Mouse (Mus musculus) heart, embryonic 11.5 days (tissue): ENCODE measurements around the gene Rhot2. TPM values are rescaled to one million over a fixed set of nuclear protein-coding genes. Genes with fewer than 3 reads are reported as not detected.

ENCODE experiments used
- ATAC-seq: fragments of 200-750 bp; cut with Nextera tagmentation; replicated peaks from 2 replicates; pipeline ENCODE4 v1.8.0; 2017; ENCODE audit warnings: moderate library complexity; ENCODE audit not compliant: insufficient number of reproducible peaks, low FRiP score, low TSS enrichment
- H3K27ac ChIP-seq: fragments of 300-500 bp; sonication (generic); 2 replicates; pipeline ENCODE4 v1.5.1; 2014; ENCODE audit warnings: mild to moderate bottlenecking, low read depth, low read length
- H3K27me3 ChIP-seq: fragments of 300-500 bp; sonication (generic); 2 replicates; pipeline ENCODE4 v1.6.1; 2014; ENCODE audit warnings: mild to moderate bottlenecking, low read length, mixed read lengths; ENCODE audit not compliant: control insufficient read depth, insufficient read depth
- H3K36me3 ChIP-seq: fragments of 300-500 bp; sonication (generic); 2 replicates; pipeline ENCODE4 v1.6.1; 2014; ENCODE audit warnings: mild to moderate bottlenecking, low read length, moderate library complexity, mixed read lengths; ENCODE audit not compliant: control insufficient read depth, insufficient read depth
- H3K4me1 ChIP-seq: fragments of 300-500 bp; sonication (generic); 2 replicates; pipeline ENCODE4 v1.6.1; 2014; ENCODE audit warnings: low read length; ENCODE audit not compliant: control insufficient read depth, insufficient read depth
- H3K4me2 ChIP-seq: fragments of 300-500 bp; sonication (generic); 2 replicates; pipeline ENCODE4 v1.6.1; 2014; ENCODE audit warnings: mild to moderate bottlenecking, moderate library complexity
- H3K4me3 ChIP-seq: fragments of 300-500 bp; sonication (generic); 2 replicates; pipeline ENCODE4 v1.5.1; 2014; ENCODE audit warnings: low read depth, low read length
- H3K9ac ChIP-seq: fragments of 300-500 bp; sonication (generic); 2 replicates; pipeline ENCODE4 v1.6.1; 2014; ENCODE audit warnings: mild to moderate bottlenecking, low read depth, low read length, moderate library complexity
- H3K9me3 ChIP-seq: fragments of 300-500 bp; sonication (generic); replicated peaks from 2 replicates; pipeline ENCODE4 v1.6.1; 2016; ENCODE audit warnings: low read length; ENCODE audit not compliant: control insufficient read depth
- WGBS: fragments of 180-500 bp; shearing (Covaris S2); extraction: QIAGEN DNeasy Blood & Tissue Kit; methylation state at CpG from one replicate; pipeline ENCODE4 v1.1.7; 2014; ENCODE audit not compliant: insufficient replicate concordance; 5-methylcytosine and 5-hydroxymethylcytosine counted together
- polyA plus RNA-seq: library from polyadenylated mRNA; unstranded; fragments of >200 nt; fragmentation: Nextera tagmentation; extraction: Ambion mirVana; gene quantifications from 2 replicates; pipeline ENCODE4 v1.2.1, GENCODE M21; 2014

Gene Rhot2
- 9.6 and 11.9 TPM in 2 replicates for polyA plus RNA-seq

DNA sequence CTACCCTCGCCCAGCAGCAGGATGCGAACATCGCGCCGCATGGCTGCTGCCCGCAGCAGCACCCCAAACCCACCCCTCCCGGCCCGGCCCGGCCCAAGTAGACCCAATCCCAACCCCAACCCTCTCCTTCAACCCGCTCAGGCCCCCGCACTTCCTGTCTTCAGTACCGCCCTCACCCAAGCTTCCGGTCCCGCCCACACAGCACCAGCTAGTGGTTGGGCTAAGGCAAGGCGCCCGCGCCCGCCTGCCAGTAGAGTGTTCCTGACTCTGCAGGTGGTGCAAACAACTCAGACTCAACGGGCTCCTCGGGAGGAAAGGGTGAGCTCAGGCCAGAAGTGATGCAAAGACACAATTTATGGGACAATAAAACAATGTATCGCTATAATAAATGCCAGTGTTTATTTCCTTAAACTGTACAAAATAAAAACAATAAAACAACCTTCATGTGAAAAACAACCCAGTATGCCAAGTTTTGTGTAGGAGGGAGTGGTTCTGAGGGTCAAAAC is at the start of gene Rhot2:
Gene Rhot2 (minus strand): TSS at position 456 of the 506 bp plus-strand sequence.
- H3K4me3 ChIP-seq: peak within 1 kb of the TSS; percentile 94
- peak within 1 kb of the TSS; percentile 78 for H3K27ac ChIP-seq
- peak within 1 kb of the TSS; percentile 93 for H3K9ac ChIP-seq
- H3K27me3 ChIP-seq: no peaks in the 10 kb centered on the region
- H3K36me3 ChIP-seq: peaks cover 28% of the 10 kb centered on the region
- H3K9me3 ChIP-seq: no peaks in the 10 kb centered on the region
- under 1% methylated on average over 21 of the region's 21 CpGs for WGBS
- H3K4me2 ChIP-seq: peak within 1 kb of the TSS; percentile 90
- peak; percentile 88 for ATAC-seq
- H3K4me1 ChIP-seq: peaks cover 14% of the 10 kb centered on the region

- 21% methylated on average over 2 of the region's 2 CpGs for WGBS
Observed at GRCm38 (mm10) chr17:25893975-25894617, 49.4 kb upstream of the Rhot2 start.

GRCm38 (mm10) chr17:25888837-25889236 is 44.2 kb upstream of the Rhot2 start:
- Histone ChIP-seq H3K27me3 (no peaks in the 10 kb centered on the region), H3K4me2 (no peak overlapping the region), H3K4me1 (no peaks in the 10 kb centered on the region), H3K4me3 (no peak overlapping the region), H3K9ac (no peak overlapping the region), H3K36me3 (peaks cover 3% of the 10 kb centered on the region; the same call in 1 of the 2 replicates), H3K27ac (no peak overlapping the region), H3K9me3 (no peaks in the 10 kb centered on the region)
- no peak for ATAC-seq
- 77% methylated on average over 3 of the region's 3 CpGs for WGBS

More at GRCm38 (mm10) chr17:25893975-25894617, 49.4 kb upstream of the Rhot2 start:
- Histone ChIP-seq H3K36me3 (no peaks in the 10 kb centered on the region), H3K4me1 (0 out of 2 replicates have a peak, but pooled peaks cover 5% of the 10 kb centered on the region), H3K27me3 (no peaks in the 10 kb centered on the region), H3K4me3 (no peak overlapping the region), H3K9me3 (no peaks in the 10 kb centered on the region), H3K27ac (no peak overlapping the region), H3K9ac (no peak overlapping the region), H3K4me2 (no peak overlapping the region)
- no peak for ATAC-seq

DNA sequence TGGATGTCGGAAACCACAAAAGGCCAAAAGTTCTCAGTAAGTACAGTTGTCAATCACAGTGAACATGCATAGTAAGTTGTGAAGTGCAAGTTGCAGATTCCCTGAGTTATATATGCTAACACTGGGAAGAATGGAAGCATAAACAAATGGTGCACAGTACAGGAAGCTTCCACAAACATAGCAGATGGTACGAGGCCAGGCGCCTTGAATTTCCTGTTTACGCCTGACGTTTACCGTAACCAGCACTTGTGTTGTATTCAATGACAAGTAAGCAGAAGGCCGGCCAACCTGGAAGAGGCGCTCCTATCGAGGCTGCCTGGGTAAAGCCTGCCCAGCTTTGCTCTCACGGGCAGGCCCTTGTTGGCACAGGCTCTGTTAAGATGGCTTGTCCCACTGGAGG is 42.8 kb upstream of the Rhot2 start:
- H3K4me1 ChIP-seq: no peaks in the 10 kb centered on the region
- peaks cover 7% of the 10 kb centered on the region; the same call in 1 of the 2 replicates for H3K36me3 ChIP-seq
- no peaks in the 10 kb centered on the region for H3K9me3 ChIP-seq
- no peak overlapping the region for H3K4me3 ChIP-seq
- H3K9ac ChIP-seq: no peak overlapping the region
- H3K4me2 ChIP-seq: no peak overlapping the region
- H3K27ac ChIP-seq: no peak overlapping the region
- no peaks in the 10 kb centered on the region for H3K27me3 ChIP-seq
- no peak for ATAC-seq
- WGBS: 81% methylated on average over 10 of the region's 10 CpGs

GRCm38 (mm10) chr17:25886806-25887205 is 42.2 kb upstream of the Rhot2 start:
- H3K4me1 ChIP-seq: peaks cover 5% of the 10 kb centered on the region
- ATAC-seq: no peak
- H3K27me3 ChIP-seq: no peaks in the 10 kb centered on the region
- no peak overlapping the region for H3K27ac ChIP-seq
- no peak overlapping the region for H3K4me3 ChIP-seq
- peaks cover 7% of the 10 kb centered on the region; the same call in 1 of the 2 replicates for H3K36me3 ChIP-seq
- no peak overlapping the region for H3K4me2 ChIP-seq
- no peak overlapping the region for H3K9ac ChIP-seq
- H3K9me3 ChIP-seq: no peaks in the 10 kb centered on the region

- Histone ChIP-seq H3K4me1 (peaks cover 16% of the 10 kb centered on the region), H3K4me3 (no peak overlapping the region), H3K4me2 (no peak overlapping the region), H3K36me3 (peaks cover 10% of the 10 kb centered on the region; the same call in 1 of the 2 replicates), H3K27me3 (no peaks in the 10 kb centered on the region), H3K9ac (no peak overlapping the region), H3K9me3 (no peaks in the 10 kb centered on the region), H3K27ac (no peak overlapping the region)
- 65% methylated on average over 4 of the region's 4 CpGs for WGBS
- no peak for ATAC-seq
Observed at GRCm38 (mm10) chr17:25885636-25886035, 41.0 kb upstream of the Rhot2 start.

- Histone ChIP-seq H3K4me1 (peaks cover 16% of the 10 kb centered on the region), H3K4me3 (no peak overlapping the region), H3K9me3 (no peaks in the 10 kb centered on the region), H3K36me3 (peaks cover 11% of the 10 kb centered on the region), H3K27me3 (no peaks in the 10 kb centered on the region), H3K27ac (no peak overlapping the region), H3K4me2 (no peak overlapping the region), H3K9ac (no peak overlapping the region)
- no peak for ATAC-seq
- WGBS: 95% methylated on average over 3 of the region's 3 CpGs
Observed at GRCm38 (mm10) chr17:25883824-25884223, 39.2 kb upstream of the Rhot2 start.

DNA sequence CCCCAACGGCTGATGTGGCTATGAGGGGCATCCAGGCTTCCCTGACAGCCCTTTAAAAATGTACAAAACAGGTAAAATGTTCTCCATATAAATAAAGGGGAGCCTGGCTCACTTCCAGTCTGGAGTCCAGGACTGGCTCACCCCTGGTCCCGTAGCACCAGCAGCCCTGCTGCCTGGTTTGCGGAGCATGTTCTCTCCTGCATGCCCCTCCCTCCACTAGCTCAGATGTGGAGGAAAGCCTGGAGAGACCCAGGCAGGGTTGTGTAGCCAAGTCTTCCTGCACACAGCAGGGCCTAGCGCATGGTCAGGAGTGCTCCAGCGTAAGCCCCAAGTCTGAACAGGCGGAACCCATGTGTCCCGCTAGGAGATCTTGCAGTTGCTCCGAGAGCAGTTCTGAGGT is 38.6 kb upstream of the Rhot2 start:
- Histone ChIP-seq H3K27me3 (no peaks in the 10 kb centered on the region), H3K4me2 (no peak overlapping the region), H3K36me3 (peaks cover 12% of the 10 kb centered on the region), H3K27ac (no peak overlapping the region), H3K9me3 (no peaks in the 10 kb centered on the region), H3K4me3 (no peak overlapping the region), H3K4me1 (peaks cover 16% of the 10 kb centered on the region), H3K9ac (no peak overlapping the region)
- WGBS: 88% methylated on average over 8 of the region's 8 CpGs
- no peak for ATAC-seq

DNA sequence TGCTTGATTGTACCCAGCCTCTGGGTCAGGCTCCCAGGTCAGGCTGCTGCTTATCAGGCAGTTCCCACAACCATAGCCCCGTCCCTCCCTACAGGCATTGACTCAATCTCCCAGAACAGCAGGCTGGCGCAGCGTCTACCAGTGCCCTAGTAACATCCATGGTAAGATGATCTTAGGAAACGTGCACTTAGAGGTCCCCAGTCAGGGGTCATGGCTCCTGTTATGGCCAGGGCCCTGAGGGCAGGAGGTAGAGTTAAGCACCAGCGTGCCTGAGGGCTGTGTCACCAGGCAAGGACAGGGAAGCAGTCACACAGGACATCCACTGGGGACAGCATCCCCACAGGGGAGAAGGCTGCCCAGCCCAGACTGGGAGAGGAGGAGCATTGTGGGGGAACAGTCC is 37.7 kb upstream of the Rhot2 start:
- Histone ChIP-seq H3K4me2 (no peak overlapping the region), H3K27me3 (no peaks in the 10 kb centered on the region), H3K36me3 (peaks cover 11% of the 10 kb centered on the region), H3K9me3 (no peaks in the 10 kb centered on the region), H3K4me1 (peaks cover 16% of the 10 kb centered on the region), H3K9ac (no peak overlapping the region), H3K27ac (no peak overlapping the region), H3K4me3 (no peak overlapping the region)
- WGBS: 30% methylated on average over 5 of the region's 5 CpGs
- no peak for ATAC-seq
